Comparison of ENCODE assay signal across 8 mouse cellular contexts in the genomic region with DNA sequence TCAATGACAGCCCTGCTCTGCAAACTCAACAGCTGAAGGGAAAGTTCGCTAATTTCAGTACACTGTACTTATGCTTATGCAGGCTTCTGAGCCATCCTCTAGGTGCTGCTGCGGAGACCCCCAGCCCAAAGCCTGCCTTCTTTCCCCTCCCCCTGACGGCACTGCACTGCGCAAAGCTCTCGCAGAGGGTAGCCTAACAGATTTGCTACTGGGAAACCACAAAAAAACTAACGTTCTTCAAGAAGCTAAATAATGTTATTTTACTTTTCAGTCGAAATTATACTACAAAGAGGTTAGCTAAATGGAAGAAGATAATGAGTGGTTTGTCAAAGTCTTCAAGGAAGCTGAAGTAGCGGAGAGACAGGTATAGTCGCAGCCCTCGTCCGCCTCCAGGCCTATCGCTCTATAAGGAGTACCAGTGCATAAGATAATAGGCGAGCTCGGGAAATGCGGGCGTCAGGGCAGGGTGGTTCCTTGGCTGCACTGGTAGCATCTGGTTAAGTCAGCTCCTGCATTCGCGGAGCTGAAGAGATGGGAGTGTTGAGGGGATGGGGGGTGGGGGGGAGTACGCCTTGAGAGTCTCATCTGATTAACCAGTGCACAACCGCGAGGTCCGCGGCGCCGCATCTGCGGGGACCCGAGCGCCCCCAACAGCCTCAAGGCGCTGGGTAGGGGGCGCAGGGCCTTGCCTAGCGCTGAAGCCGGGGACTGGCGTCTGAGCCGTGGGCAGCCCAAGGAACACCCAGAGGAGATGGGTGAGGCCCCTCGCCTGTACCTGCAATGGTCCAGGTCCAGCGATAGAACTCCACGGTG. TPM values are rescaled to one million over a fixed set of nuclear protein-coding genes. Genes with fewer than 3 reads are reported as not detected.
DNase-seq lines count a peak whose midpoint lies in the region; ATAC-seq and TF ChIP-seq lines count a peak whose summit lies in the region.

No protein-coding gene starts in this region.

- H3K9ac ChIP-seq in forebrain, embryonic 14.5 days (ENCODE audit: low read length): peak overlapping the region; percentile 85
- H3K9ac ChIP-seq in midbrain, embryonic 15.5 days: peak overlapping the region; percentile 65

- WGBS in spleen, adult 2 months: 3% methylated on average over 37 of the region's 37 CpGs
- under 1% methylated on average over 37 of the region's 37 CpGs for WGBS in forebrain, embryonic 14.5 days
- under 1% methylated on average over 37 of the region's 37 CpGs for WGBS in midbrain, embryonic 15.5 days

- TF ChIP-seq CTCF in spleen, adult 2 months (IDR thresholded peaks at IDR 0.05; ENCODE audit: extremely low read depth, insufficient read depth, insufficient read length, insufficient replicate concordance): no peak

- peak; percentile 84 for ATAC-seq in forebrain, embryonic 14.5 days
- ATAC-seq in midbrain, embryonic 15.5 days (replicated peaks): peak; percentile 91
- ATAC-seq in inflammation-experienced regulatory T-cells, adult 6 months: no peak

- H3K27me3 ChIP-seq in spleen, adult 2 months (ENCODE audit: control insufficient read depth, insufficient read depth, low read length): peaks cover 20% of the 10 kb centered on the region
- H3K27me3 ChIP-seq in forebrain, embryonic 14.5 days (replicated peaks; ENCODE audit: control insufficient read depth, insufficient read depth, low read length): no peaks in the 10 kb centered on the region
- H3K27me3 ChIP-seq in midbrain, embryonic 15.5 days (replicated peaks): no peaks in the 10 kb centered on the region

- no peaks in the 10 kb centered on the region for H3K9me3 ChIP-seq in forebrain, embryonic 14.5 days (replicated peaks; ENCODE audit: control insufficient read depth, low read length)
- H3K9me3 ChIP-seq in midbrain, embryonic 15.5 days: no peaks in the 10 kb centered on the region

- TF ChIP-seq POLR2A in spleen, adult 2 months (IDR thresholded peaks at IDR 0.05; ENCODE audit: low read depth, low read length): no peak

- H3K4me2 ChIP-seq in forebrain, embryonic 14.5 days (ENCODE audit: low read length): peak overlapping the region; percentile 74
- peak overlapping the region; percentile 58 for H3K4me2 ChIP-seq in midbrain, embryonic 15.5 days

- peak overlapping the region; percentile 51; the same call in 1 of the 2 replicates for H3K4me3 ChIP-seq in spleen, adult 2 months (ENCODE audit: extremely low read depth, insufficient read depth, insufficient read length)
- peak overlapping the region; percentile 83 for H3K4me3 ChIP-seq in forebrain, embryonic 14.5 days (ENCODE audit: low read depth, low read length)
- H3K4me3 ChIP-seq in midbrain, embryonic 15.5 days: peak overlapping the region; percentile 54

- H3K4me1 ChIP-seq in spleen, adult 2 months (ENCODE audit: control insufficient read depth, insufficient read depth, insufficient read length): peaks cover 12% of the 10 kb centered on the region
- peaks cover 15% of the 10 kb centered on the region for H3K4me1 ChIP-seq in forebrain, embryonic 14.5 days (ENCODE audit: control insufficient read depth, insufficient read depth, low read length)
- peaks cover 36% of the 10 kb centered on the region for H3K4me1 ChIP-seq in midbrain, embryonic 15.5 days

- no peaks in the 10 kb centered on the region for H3K36me3 ChIP-seq in spleen, adult 2 months (ENCODE audit: control insufficient read depth, insufficient read depth, low read length)
- no peaks in the 10 kb centered on the region for H3K36me3 ChIP-seq in forebrain, embryonic 14.5 days (ENCODE audit: control insufficient read depth, insufficient read depth, low read length)
- H3K36me3 ChIP-seq in midbrain, embryonic 15.5 days (replicated peaks): no peaks in the 10 kb centered on the region

- no peak overlapping the region for H3K27ac ChIP-seq in spleen, adult 2 months (ENCODE audit: insufficient read depth, low read length)
- peak overlapping the region; percentile 93 for H3K27ac ChIP-seq in forebrain, embryonic 14.5 days (ENCODE audit: low read depth, low read length)
- H3K27ac ChIP-seq in midbrain, embryonic 15.5 days: peak overlapping the region; percentile 85

- DNase-seq in adrenal gland, postnatal 25 days: peak; percentile 8
- DNase-seq in adrenal gland, postnatal 14 days: no peak
- DNase-seq in spleen, adult 2 months (ENCODE audit: low read depth in 1 of 2, low spot score in 2 of 2): no peak
- no peak for DNase-seq in spleen, adult 12 weeks (ENCODE audit: low spot score)
- peak; percentile 87 for DNase-seq in forebrain, embryonic 14.5 days (ENCODE audit: low spot score)
- DNase-seq in layer of hippocampus, postnatal 14 days (ENCODE audit: low spot score in 2 of 2): peak; percentile 31 to 33

RNA-seq across cellular contexts. Expression of a gene that starts 0.7 kb away (rescaled TPM):
- 1.0 and 1.1 TPM in 2 replicates for total RNA-seq in adrenal gland, postnatal 25 days (2021)
- total RNA-seq in adrenal gland, postnatal 14 days (2021): 1.4 and 1.7 TPM in 2 replicates
- polyA plus RNA-seq in spleen, adult 2 months (2012; rRNA removed): 0.12 TPM in 1 of 2 replicates, not detected in the other
- 62.3 and 70.1 TPM in 2 replicates for polyA plus RNA-seq in forebrain, embryonic 14.5 days (2014; fragmentation: Nextera tagmentation; extraction: Ambion mirVana)
- 10 to 100 TPM; 88.9 to 90.0 TPM for total RNA-seq in layer of hippocampus, postnatal 14 days (2021)
- polyA plus RNA-seq in midbrain, embryonic 15.5 days (2015; fragmentation: Nextera tagmentation; extraction: Ambion mirVana): 95.0 and 103 TPM in 2 replicates
- polyA plus RNA-seq in inflammation-experienced regulatory T-cells, adult 6 months (2017; shearing (Covaris generic)): under 1 TPM in 2 of 3 experiments, not detected in 1; 0.25 to 0.28 TPM

RNA-seq across cellular contexts. Expression of a gene that starts 29.1 kb away (rescaled TPM):
- 3.3 and 4.4 TPM in 2 replicates for total RNA-seq in adrenal gland, postnatal 25 days (2021)
- 8.8 and 10.6 TPM in 2 replicates for total RNA-seq in adrenal gland, postnatal 14 days (2021)
- 0.21 and 0.48 TPM in 2 replicates for polyA plus RNA-seq in spleen, adult 2 months (2012; rRNA removed)
- 16.3 and 16.7 TPM in 2 replicates for polyA plus RNA-seq in forebrain, embryonic 14.5 days (2014; fragmentation: Nextera tagmentation; extraction: Ambion mirVana)
- total RNA-seq in layer of hippocampus, postnatal 14 days (2021): 1 to 10 TPM; 1.6 to 2.5 TPM
- 4.8 and 6.2 TPM in 2 replicates for polyA plus RNA-seq in midbrain, embryonic 15.5 days (2015; fragmentation: Nextera tagmentation; extraction: Ambion mirVana)
- polyA plus RNA-seq in inflammation-experienced regulatory T-cells, adult 6 months (2017; shearing (Covaris generic)): 10 to 100 TPM in 1 of 3 experiments, 1 to 10 TPM in 2; 1.2 to 23.4 (median 3.9) TPM

Comparison
In these comparisons a context has a peak if more than half of its experiments do, and no peak if none do; other contexts are left out.
1. DNase-seq: peak in adrenal gland, postnatal 25 days (single experiment), forebrain, embryonic 14.5 days (single experiment) and layer of hippocampus, postnatal 14 days (2 of 2); none in adrenal gland, postnatal 14 days (single experiment), spleen, adult 2 months (0 of 2) and spleen, adult 12 weeks (single experiment).
2. RNA of a gene that starts 0.7 kb away (polyA plus RNA-seq): 95.0 to 103 TPM in midbrain, embryonic 15.5 days and 62.3 to 70.1 TPM in forebrain, embryonic 14.5 days; 0.25 to 0.28 TPM in inflammation-experienced regulatory T-cells, adult 6 months and 0.12 TPM in spleen, adult 2 months; every median in the first group is over 10 times any median in the second.
3. Peak in every context shown above with its lines, with median percentiles within 50 percentile points of each other: H3K4me3 ChIP-seq.